Mouse (Mus musculus): ENCODE measurements around the gene Adck1.
"Not testable (repeated sequence)": the region's sequence is repeated elsewhere in the genome, so short reads cannot be mapped to it uniquely, and the experiment has no call there.

Adck1 gene

GRCm38 (mm10) chr12:88360441-88361119, at the start of gene Adck1:
Gene Adck1 (plus strand): TSS chr12:88360554.
- peak; percentile 72 for DNase-seq (ENCODE audit: low read depth, low spot score)

DNA sequence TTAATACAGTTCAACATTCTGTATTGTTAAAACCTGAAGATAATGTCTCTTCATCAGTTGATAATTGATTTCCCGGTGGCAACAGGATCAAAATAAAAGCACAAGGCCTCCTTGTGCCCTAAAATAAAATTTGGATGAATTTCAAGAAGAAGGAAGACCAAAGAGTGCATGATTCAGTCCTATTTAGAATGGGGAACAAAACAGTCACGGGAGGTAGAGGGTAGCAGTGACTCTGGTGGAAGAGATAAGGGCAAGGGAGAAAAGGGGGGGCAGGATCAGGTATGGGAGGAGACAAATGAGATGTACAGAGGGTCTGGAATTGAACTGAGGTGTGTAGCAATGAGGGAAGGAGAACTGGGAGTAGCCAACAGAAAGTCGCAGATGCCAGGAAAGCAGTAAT, 45.8 kb upstream of the Adck1 start:
- no peak for DNase-seq (ENCODE audit: low read depth, low spot score)

DNA sequence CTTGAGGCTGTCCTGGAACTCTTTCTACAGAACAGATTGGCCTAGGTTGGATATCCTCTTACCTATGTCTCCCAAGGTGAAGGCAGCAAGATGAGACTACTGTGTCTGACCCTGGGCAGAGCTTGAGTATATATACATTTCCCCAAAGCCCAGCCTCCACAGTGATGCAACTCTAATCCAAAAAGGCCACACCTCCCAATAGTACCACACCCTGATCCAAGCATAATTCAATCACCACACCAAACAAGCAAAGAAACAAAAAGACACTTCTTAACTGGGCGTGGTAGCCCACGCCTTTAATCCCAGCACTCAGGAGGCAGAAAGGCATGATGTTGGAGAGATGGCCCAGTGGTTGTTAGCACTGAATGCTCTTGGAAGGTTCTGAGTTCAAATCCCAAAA, 36.4 kb upstream of the Adck1 start, which contains the start of gene Gm5039:
Gene Gm5039, minus strand, starts transcription at position 101 of the 400 bp plus-strand sequence.
- not testable (repeated sequence) for DNase-seq (ENCODE audit: low read depth, low spot score)

- not testable (repeated sequence) for DNase-seq (ENCODE audit: low read depth, low spot score)
These were observed 23.5 kb upstream of the Adck1 start for GRCm38 (mm10) chr12:88336662-88337413.

DNA sequence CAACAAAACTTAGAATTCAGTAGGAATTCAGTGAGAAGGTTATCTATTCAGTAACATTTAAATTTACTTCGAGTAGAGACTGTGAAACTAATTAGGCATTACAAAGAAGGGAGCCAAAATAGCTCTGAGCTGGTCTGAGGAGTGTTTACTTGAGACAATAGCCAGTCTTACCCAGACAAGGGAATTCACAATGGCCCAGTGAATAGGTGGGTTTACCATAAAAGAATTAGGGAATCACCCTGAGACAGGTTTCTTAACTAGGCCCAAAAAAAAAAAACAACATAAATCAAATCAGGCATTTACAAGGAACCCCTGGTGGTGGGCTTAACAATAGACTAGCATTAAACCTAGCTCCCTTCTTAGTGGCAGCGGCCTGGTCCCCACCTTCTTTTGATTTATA, 19.1 kb upstream of the Adck1 start:
- DNase-seq (ENCODE audit: low read depth, low spot score): not testable (repeated sequence)

DNA sequence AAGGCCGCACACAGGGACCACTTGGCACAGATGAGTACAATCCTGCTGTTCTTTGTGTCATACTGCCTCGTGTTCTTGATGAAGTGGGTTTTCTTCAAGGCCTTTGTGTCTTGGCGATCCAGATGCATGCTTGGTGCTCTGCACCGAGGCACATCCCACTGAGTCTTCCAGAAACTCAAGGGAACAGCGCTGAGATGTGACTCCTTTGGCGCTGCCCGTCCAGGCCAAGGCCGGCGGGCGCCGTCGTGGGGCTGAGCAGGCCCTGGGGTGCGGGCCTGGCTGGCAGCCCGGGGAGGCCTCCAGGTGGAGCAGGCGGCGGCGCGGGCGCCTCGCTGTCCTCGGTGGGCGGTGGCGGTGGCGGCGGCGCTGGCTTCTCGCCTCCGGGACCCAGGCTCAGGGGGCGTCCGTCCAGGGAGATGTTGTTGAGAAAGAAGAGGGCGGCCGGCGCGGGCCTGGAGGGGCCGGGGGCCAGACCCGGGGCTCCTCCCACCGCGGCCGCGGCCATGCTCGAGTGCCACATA, 6.1 kb upstream of the Adck1 start:
- no peak for DNase-seq (ENCODE audit: low read depth, low spot score)

- DNase-seq (ENCODE audit: low read depth, low spot score): no peak
These were observed 729 bp downstream of the Adck1 start for GRCm38 (mm10) chr12:88361120-88361445.

DNA sequence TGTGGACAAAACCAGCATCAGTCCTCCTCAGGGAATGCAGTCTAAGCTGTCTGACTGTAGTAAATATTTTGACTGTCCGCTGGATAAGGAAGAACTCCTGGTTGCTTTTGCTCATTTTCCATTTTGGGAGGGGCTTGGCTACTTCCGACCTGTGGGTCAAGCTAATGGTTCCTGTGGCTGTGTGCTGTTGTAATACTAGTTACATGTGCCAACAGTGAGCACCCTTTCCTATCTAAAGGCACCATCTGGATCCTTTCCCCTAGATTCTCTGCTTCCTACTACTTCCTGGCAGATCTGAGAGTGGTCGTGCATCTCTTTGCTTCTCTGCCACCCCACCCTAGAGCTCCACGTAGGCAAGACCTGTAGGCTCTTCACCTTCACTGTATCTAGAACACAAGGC, 7.3 kb downstream of the Adck1 start:
- no peak for DNase-seq (ENCODE audit: low read depth, low spot score)

DNA sequence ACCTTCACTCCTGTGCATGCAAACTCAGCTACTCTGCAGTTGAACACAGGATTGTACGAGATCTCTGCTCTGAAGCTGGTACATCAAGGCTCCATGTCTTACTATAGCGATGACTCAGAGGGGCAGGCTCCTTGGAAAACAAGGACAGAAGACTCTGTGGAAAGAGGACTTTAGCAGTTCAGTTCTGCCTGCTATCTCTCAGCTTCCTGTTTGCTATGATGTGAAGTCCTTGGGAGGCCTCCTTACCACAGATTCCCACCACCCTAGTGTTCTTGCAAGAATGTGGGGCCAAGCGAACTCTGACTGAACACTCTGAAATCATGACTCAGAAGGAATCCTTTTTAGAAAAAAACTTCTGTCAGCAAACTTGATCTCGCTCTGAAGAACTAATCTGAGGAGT, 8.3 kb downstream of the Adck1 start:
- DNase-seq (ENCODE audit: low read depth, low spot score): no peak

GRCm38 (mm10) chr12:88369690-88370089, 9.3 kb downstream of the Adck1 start:
- not testable (repeated sequence) for DNase-seq (ENCODE audit: low read depth, low spot score)

DNA sequence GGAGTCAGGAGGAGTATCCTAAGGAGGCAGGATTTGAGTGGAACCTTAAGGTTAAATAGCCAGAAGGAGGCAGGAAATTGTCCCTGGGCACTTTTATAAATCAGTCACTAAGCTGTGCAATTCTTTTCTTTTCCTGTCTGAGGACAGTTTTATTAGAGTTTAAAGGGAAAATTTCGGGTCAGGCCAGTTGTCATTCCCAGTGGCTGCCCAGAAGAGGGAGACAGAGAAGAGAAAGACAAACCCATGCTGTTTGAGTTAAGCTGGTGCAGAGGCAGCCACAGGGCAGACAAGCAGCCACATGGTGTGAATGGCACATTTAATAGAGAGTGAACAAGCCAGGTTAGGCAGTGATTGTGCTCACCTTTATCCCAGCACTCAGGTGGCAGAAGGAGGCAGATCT, 10.0 kb downstream of the Adck1 start:
- DNase-seq (ENCODE audit: low read depth, low spot score): not testable (repeated sequence)

- no peak for DNase-seq (ENCODE audit: low read depth, low spot score)
These were observed 11.7 kb downstream of the Adck1 start for GRCm38 (mm10) chr12:88372018-88372417.

DNA sequence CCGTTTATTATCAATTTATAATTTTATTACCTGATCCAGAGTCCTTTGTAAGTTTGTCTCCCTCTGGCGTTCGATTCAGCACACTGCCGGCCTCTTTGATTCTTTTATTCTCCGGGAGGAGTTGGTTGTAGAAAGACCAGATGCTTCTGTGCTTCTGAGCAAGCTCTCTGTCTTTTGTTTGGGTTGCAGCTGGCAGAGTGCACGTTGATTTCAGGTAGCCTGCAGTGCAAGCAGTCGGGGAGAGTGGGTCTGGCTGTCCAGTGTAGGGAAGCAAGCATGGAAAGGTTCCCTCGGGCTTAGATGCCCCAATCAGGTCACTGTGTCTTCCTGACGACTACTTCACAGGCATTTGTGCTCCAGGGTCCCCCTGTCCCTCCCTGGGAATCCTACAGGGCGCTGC, 16.5 kb downstream of the Adck1 start:
- DNase-seq (ENCODE audit: low read depth, low spot score): no peak

GRCm38 (mm10) chr12:88378256-88378655, 17.9 kb downstream of the Adck1 start:
- no peak for DNase-seq (ENCODE audit: low read depth, low spot score)

GRCm38 (mm10) chr12:88388832-88389231, 28.5 kb downstream of the Adck1 start:
- DNase-seq (ENCODE audit: low read depth, low spot score): no peak

- no peak for DNase-seq (ENCODE audit: low read depth, low spot score)
These were observed 38.3 kb downstream of the Adck1 start for GRCm38 (mm10) chr12:88398658-88399057.

- DNase-seq (ENCODE audit: low read depth, low spot score): no peak
These were observed 43.2 kb downstream of the Adck1 start for GRCm38 (mm10) chr12:88403541-88403940.

GRCm38 (mm10) chr12:88405113-88405512, 44.8 kb downstream of the Adck1 start:
- peak; percentile 38 for DNase-seq (ENCODE audit: low read depth, low spot score)

- no peak for DNase-seq (ENCODE audit: low read depth, low spot score)
These were observed 47.6 kb downstream of the Adck1 start for GRCm38 (mm10) chr12:88407996-88408322.

- DNase-seq (ENCODE audit: low read depth, low spot score): no peak
These were observed 48.1 kb downstream of the Adck1 start for GRCm38 (mm10) chr12:88408323-88409047.

DNA sequence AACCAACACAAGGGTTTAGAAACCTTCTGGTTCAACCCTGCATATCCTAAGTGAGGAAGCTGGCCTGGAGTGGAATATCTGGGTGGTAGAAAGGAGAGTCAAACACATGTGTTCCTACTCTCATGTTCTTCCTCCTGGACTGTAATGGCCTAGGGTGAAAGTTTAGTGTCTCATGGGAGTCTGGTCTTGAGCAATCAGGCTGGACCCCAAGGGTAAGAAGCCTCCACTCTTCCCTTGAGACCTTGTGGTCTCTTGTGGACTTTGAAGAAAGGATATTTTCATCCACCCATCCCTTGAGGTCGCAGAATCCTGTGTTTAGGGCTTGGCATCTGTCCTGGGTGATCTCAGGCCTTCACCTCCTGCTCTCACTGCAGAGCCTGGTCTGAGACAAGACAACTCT, 52.9 kb downstream of the Adck1 start:
- DNase-seq (ENCODE audit: low read depth, low spot score): no peak

GRCm38 (mm10) chr12:88419912-88420621, 59.7 kb downstream of the Adck1 start:
- peak; percentile 11 for DNase-seq (ENCODE audit: low read depth, low spot score)
